Mouse (Mus musculus) forebrain, embryonic 16.5 days (tissue): ENCODE data around the gene Plcb4. TPM values are rescaled to one million over a fixed set of nuclear protein-coding genes. Genes with fewer than 3 reads are reported as not detected.

Experiments
- ATAC-seq: fragments of 200-750 bp; cut with Nextera tagmentation; 2 replicates; pipeline ENCODE4 v1.8.0; 2017; ENCODE audit warnings: mild to moderate bottlenecking, moderate library complexity
- H3K27ac ChIP-seq: fragments of 300-500 bp; sonication (generic); 2 replicates; pipeline ENCODE4 v1.5.1; 2014; ENCODE audit warnings: low read length, control low read depth
- H3K27me3 ChIP-seq: fragments of 300-500 bp; sonication (generic); replicated peaks from 2 replicates; pipeline ENCODE4 v1.6.1; 2014; ENCODE audit warnings: low read length; ENCODE audit not compliant: control insufficient read depth, insufficient read depth
- H3K36me3 ChIP-seq: fragments of 300-500 bp; sonication (generic); 2 replicates; pipeline ENCODE4 v1.6.1; 2014; ENCODE audit not compliant: control insufficient read depth, insufficient read depth
- H3K4me1 ChIP-seq: fragments of 300-500 bp; sonication (generic); replicated peaks from 2 replicates; pipeline ENCODE4 v1.6.1; 2014; ENCODE audit warnings: low read length; ENCODE audit not compliant: control insufficient read depth, insufficient read depth
- H3K4me2 ChIP-seq: fragments of 300-500 bp; sonication (generic); 2 replicates; pipeline ENCODE4 v1.6.1; 2014; ENCODE audit warnings: mild to moderate bottlenecking, low read length, control low read depth
- H3K4me3 ChIP-seq: fragments of 300-500 bp; sonication (generic); replicated peaks from 2 replicates; pipeline ENCODE4 v1.5.1; 2014; ENCODE audit warnings: mild to moderate bottlenecking, low read length, control low read depth
- H3K9ac ChIP-seq: fragments of 300-500 bp; sonication (generic); replicated peaks from 2 replicates; pipeline ENCODE4 v1.6.1; 2014; ENCODE audit warnings: low read depth, low read length, control low read depth
- H3K9me3 ChIP-seq: fragments of 300-500 bp; sonication (generic); 2 replicates; pipeline ENCODE4 v1.6.1; 2016; ENCODE audit warnings: low read length; ENCODE audit not compliant: control insufficient read depth
- WGBS: fragments of 180-500 bp; shearing (Covaris S2); extraction: QIAGEN DNeasy Blood & Tissue Kit; methylation state at CpG from one replicate; pipeline ENCODE4 v1.1.7; 2014; 5-methylcytosine and 5-hydroxymethylcytosine counted together
- polyA plus RNA-seq: library from polyadenylated mRNA; unstranded; fragments of >200 nt; fragmentation: Nextera tagmentation; extraction: Ambion mirVana; gene quantifications from 2 replicates; pipeline ENCODE4 v1.2.1, GENCODE M21; 2015

Plcb4 gene
- polyA plus RNA-seq, 1 experiment from 2014 or later: 19.7 TPM

GRCm38 (mm10) chr2:135856826-135857225 is 198.0 kb downstream of the Plcb4 start:
- no peaks in the 10 kb centered on the region for H3K9me3 ChIP-seq
- H3K27me3 ChIP-seq: no peaks in the 10 kb centered on the region
- H3K9ac ChIP-seq: no peak overlapping the region
- WGBS: 93% methylated on average over 2 of the region's 2 CpGs
- no peaks in the 10 kb centered on the region for H3K36me3 ChIP-seq
- ATAC-seq: no peak
- H3K4me1 ChIP-seq: no peaks in the 10 kb centered on the region; the same call in 1 of the 2 replicates
- H3K4me3 ChIP-seq: no peak overlapping the region
- H3K27ac ChIP-seq: peak overlapping the region; percentile 33; the same call in 1 of the 2 replicates
- H3K4me2 ChIP-seq: no peak overlapping the region

GRCm38 (mm10) chr2:135861531-135862488 is 203.0 kb downstream of the Plcb4 start:
- no peak overlapping the region for H3K9ac ChIP-seq
- no peaks in the 10 kb centered on the region for H3K27me3 ChIP-seq
- H3K9me3 ChIP-seq: no peaks in the 10 kb centered on the region
- no peak overlapping the region for H3K4me3 ChIP-seq
- no peak overlapping the region for H3K4me2 ChIP-seq
- H3K4me1 ChIP-seq: no peaks in the 10 kb centered on the region
- H3K27ac ChIP-seq: no peak overlapping the region
- WGBS: 90% methylated on average over 8 of the region's 8 CpGs
- no peaks in the 10 kb centered on the region for H3K36me3 ChIP-seq
- ATAC-seq: no peak

- Histone ChIP-seq H3K27me3 (no peaks in the 10 kb centered on the region), H3K4me3 (no peak overlapping the region), H3K27ac (no peak overlapping the region), H3K9me3 (no peaks in the 10 kb centered on the region), H3K36me3 (no peaks in the 10 kb centered on the region), H3K4me2 (no peak overlapping the region), H3K4me1 (no peaks in the 10 kb centered on the region), H3K9ac (no peak overlapping the region)
- WGBS: 75% methylated on average over 5 of the region's 5 CpGs
- ATAC-seq: no peak
Observed at GRCm38 (mm10) chr2:135862489-135863390, 203.9 kb downstream of the Plcb4 start.

- WGBS: 86% methylated on average over 4 of the region's 4 CpGs
- no peak for ATAC-seq
- no peak overlapping the region for H3K27ac ChIP-seq
- no peaks in the 10 kb centered on the region for H3K36me3 ChIP-seq
- no peaks in the 10 kb centered on the region for H3K9me3 ChIP-seq
- H3K4me1 ChIP-seq: no peaks in the 10 kb centered on the region
- H3K4me2 ChIP-seq: no peak overlapping the region
- no peak overlapping the region for H3K9ac ChIP-seq
- no peak overlapping the region for H3K4me3 ChIP-seq
- H3K27me3 ChIP-seq: no peaks in the 10 kb centered on the region
Observed at GRCm38 (mm10) chr2:135863391-135864076, 204.7 kb downstream of the Plcb4 start.

GRCm38 (mm10) chr2:135866421-135866820 is 207.6 kb downstream of the Plcb4 start:
- Histone ChIP-seq H3K4me1 (no peaks in the 10 kb centered on the region), H3K27ac (no peak overlapping the region), H3K36me3 (no peaks in the 10 kb centered on the region), H3K9me3 (no peaks in the 10 kb centered on the region), H3K4me2 (no peak overlapping the region), H3K27me3 (no peaks in the 10 kb centered on the region), H3K9ac (no peak overlapping the region), H3K4me3 (no peak overlapping the region)
- ATAC-seq: no peak
- 79% methylated on average over 9 of the region's 9 CpGs for WGBS

- ATAC-seq: no peak
- 80% methylated on average over 4 of the region's 4 CpGs for WGBS
- no peak overlapping the region for H3K4me2 ChIP-seq
Observed at GRCm38 (mm10) chr2:135866838-135867237, 208.0 kb downstream of the Plcb4 start.

GRCm38 (mm10) chr2:135869637-135870036 is 210.8 kb downstream of the Plcb4 start:
- WGBS: 79% methylated on average over 7 of the region's 7 CpGs
- H3K4me2 ChIP-seq: no peak overlapping the region
- no peaks in the 10 kb centered on the region for H3K4me1 ChIP-seq
- no peak overlapping the region for H3K27ac ChIP-seq
- no peaks in the 10 kb centered on the region for H3K9me3 ChIP-seq
- H3K36me3 ChIP-seq: no peaks in the 10 kb centered on the region
- no peak for ATAC-seq
- no peak overlapping the region for H3K9ac ChIP-seq
- H3K4me3 ChIP-seq: no peak overlapping the region
- H3K27me3 ChIP-seq: no peaks in the 10 kb centered on the region

More at GRCm38 (mm10) chr2:135866838-135867237, 208.0 kb downstream of the Plcb4 start:
- H3K27me3 ChIP-seq: no peaks in the 10 kb centered on the region
- H3K4me1 ChIP-seq: no peaks in the 10 kb centered on the region
- no peak overlapping the region for H3K9ac ChIP-seq
- no peaks in the 10 kb centered on the region for H3K9me3 ChIP-seq
- H3K4me3 ChIP-seq: no peak overlapping the region
- no peaks in the 10 kb centered on the region for H3K36me3 ChIP-seq
- no peak overlapping the region for H3K27ac ChIP-seq

GRCm38 (mm10) chr2:135873146-135873545 is 214.3 kb downstream of the Plcb4 start:
- no peak overlapping the region for H3K9ac ChIP-seq
- H3K4me1 ChIP-seq: no peaks in the 10 kb centered on the region
- no peak overlapping the region for H3K27ac ChIP-seq
- H3K4me3 ChIP-seq: no peak overlapping the region
- WGBS: 86% methylated on average over 9 of the region's 9 CpGs
- no peaks in the 10 kb centered on the region for H3K9me3 ChIP-seq
- H3K4me2 ChIP-seq: no peak overlapping the region
- ATAC-seq: no peak
- H3K36me3 ChIP-seq: no peaks in the 10 kb centered on the region
- H3K27me3 ChIP-seq: no peaks in the 10 kb centered on the region
